Mouse (Mus musculus) urinary bladder, postnatal 36 days (tissue): ENCODE measurements around the gene Nagk.
"Not testable (repeated sequence)": the region's sequence is repeated elsewhere in the genome, so short reads cannot be mapped to it uniquely, and the experiment has no call there.

Experiments used
- DNase-seq, 2 experiments: peaks; one replicate each; pipeline ENCODE4 v3.0.0; 2022; ENCODE audit warnings: low spot score in 2 of 2, mixed read lengths in 1 of 2

The Nagk gene

DNA sequence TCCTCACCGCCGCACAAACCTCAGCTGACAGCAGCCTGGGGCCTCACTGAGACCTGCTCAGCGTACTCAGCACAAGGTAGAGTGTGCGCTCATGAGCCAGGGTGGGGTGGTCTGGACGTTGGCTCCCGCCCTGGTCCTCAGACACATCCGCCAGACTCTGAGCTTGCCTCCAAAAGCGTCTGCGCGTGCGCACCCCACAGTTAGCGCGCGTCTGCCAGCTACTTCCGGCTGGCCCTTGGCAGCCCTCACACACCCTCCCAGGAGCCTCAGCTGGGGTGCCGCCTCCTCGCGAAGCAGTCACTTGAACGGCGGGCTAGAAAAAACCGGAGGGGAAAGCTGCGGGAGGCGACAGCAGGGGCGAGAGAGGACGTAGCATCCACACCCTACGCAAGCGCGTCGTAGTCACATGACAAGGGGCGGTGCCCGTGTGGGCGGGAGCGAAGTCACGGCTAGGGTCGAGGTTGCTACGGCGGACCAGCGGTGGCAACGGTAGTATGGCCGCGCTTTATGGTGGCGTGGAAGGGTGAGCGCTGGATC, at the start of gene Nagk:
Gene Nagk (plus strand): TSS at position 223 of the 537 bp plus-strand sequence.
- DNase-seq, result peak; percentile 90 to 93

DNA sequence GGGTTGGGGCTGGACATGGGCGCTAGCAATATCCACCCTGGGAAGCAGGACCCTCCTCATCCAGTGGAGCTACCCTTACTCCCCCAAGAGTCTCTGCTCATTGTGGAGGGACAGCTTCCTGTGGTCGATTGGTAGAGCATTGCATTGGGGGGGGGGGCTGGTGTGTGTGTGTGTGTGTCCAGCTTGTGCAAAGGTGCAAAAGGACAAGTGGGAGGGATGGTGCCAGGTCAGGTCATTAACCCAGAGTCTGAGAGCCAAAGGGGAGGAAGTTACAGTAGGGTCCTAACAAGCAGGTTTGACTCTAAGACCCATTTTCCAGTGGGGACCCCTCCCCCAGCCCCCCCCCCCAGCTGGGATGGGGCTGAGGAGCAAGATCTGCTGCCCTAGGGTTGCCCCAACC, 49.3 kb upstream of the Nagk start:
- DNase-seq, result no peak

DNA sequence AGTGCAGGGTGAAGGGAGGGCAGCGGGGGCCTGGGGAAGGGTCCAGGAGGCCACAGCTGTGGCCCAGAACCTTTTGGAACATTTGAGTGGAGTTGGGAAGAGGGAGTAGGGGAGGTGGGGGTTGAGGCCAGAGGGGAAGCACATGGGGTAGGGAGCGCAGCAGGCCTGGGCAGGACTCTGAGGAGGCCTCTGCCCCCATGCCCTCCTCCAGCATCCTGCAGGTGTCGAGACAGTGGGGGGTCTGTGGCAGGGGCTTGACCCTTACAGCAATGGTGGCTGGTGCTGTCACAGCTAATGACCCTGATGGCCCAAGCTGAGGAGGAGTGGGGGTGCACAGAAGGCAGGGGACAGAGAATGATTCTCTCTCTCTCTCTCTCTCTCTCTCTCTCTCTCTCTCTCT, 45.5 kb upstream of the Nagk start:
- no peak for DNase-seq

DNA sequence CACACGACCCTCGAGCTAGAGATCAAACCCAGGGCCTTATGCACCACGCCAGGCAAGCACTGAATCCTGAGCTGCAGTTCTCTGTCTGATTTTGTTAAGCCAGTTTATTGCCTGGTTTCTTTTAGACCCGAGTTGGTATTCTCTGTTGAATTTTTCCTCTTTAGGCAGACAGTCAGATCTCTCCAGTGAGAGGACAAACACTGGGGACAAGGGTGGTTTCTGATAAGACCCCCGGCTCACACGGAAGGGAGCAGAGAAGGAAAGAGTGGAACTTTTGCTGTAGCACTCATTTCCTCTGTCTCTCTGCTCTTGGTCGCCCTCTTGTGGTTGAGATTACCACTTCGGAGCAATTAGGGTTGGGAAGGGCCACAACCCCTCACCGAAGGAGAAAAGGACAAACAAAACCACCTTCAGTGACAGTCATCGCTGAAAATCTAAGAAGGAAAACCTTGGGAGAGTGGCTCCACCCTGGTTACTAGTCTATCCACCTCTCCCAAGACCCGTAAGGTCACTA, 44.6 kb upstream of the Nagk start:
- peak; percentile 26 to 30 for DNase-seq

DNA sequence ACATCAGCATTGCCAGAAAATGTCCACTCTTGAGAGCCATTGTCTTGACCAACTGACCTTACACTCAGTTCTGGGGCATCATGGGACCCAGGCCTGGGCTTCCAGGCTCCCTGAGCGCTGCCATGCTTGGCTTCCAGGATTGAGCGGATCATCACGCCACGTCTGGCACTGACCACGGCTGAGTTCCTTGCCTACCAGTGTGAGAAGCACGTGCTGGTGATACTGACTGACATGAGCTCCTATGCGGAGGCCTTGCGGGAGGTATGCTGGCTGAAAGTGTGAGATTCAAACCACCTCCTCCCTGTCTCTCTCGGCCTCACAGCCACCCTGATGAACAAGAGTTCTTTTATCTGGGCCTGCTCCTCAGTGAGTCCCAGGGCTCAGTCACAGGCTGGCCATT, 38.7 kb upstream of the Nagk start:
- DNase-seq, result no peak

DNA sequence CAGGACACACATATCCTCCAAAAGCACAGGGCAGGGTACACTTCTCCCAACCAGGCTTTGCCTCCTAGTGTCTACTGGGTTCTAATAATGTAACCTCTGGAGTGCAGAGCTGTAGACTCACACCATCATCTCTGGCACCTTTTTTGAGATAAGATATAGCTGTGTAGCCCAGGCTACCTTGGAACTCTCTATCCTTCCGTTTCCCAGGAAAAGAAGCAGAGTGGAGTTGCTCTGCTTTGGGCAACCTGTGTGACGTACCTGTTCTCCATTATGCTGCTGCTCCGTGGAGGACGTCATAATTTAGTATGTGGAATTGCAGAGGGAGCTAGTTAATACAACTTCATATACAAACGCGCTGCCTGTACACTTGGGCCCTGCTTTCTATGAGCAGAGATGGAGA, 32.4 kb upstream of the Nagk start, which contains the start of gene Ankrd53:
Gene Ankrd53 (plus strand): TSS at position 301 of the 400 bp plus-strand sequence.
- no peak for DNase-seq

DNA sequence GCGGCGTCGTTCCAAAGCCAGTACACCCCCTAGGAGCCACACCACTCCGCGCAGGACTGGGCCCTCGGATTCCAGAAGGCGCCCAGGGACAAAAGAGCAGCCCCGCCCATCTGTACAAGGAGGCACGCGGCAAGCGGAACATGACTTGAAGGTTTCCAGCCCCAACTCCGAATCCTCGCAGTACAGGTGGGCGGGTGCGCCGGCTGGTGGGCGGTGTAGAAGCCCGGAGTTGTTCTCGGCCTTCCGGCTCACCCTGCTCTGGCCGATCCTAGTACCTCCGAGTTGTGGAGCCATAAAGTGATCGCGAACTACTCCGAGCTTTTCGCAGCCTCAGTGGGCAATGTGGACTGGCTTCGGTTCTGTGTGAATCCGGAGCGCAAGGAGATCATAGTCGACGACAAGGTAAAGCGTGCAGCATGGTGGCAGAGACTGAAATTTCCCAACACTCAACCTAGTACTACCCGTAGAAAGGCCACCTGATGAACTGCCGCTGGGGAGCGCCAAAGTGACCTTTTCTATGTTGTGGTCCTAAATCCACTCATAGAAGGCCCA, 31.8 kb upstream of the Nagk start:
- DNase-seq, result peak; percentile 18 to 33

DNA sequence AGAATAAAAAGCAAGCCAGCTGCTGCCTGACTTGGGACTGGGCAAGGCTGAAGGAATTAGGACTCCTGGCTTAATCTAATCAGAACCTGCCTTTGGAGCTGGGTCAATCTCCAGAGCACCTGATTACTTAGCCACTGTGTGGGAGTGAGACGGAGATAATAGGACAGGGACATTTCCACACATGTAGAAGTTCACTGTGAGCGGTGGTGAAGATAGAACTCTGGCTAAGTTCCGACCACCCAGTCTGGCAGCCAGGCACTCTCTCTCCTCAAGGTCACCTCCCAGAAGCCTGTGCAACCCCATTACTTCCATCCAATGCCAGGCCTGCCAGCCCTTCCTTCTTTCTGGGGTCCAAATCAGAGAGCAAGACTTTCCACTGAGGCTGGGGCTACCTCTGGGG, 27.8 kb upstream of the Nagk start:
- DNase-seq, result no peak

DNA sequence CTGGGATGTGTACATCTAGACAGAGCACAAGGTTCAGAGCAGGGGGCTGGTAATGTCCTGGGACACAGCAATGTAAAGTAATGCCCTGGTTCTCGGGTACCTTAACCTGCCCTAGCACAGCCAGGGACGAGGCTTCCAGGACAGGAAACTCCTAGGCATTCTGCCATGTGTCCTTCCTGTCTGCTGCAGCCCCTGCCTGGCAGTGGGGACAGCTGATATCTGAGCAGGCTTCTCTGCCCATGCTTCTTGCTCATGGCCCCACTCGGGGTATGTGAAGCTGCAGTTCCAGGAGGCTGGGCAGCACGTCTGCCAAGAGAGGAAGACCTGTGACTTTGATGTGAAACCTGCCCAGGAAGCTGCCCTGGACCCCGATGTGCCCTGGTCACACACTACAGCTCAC, 26.3 kb upstream of the Nagk start:
- no peak for DNase-seq

DNA sequence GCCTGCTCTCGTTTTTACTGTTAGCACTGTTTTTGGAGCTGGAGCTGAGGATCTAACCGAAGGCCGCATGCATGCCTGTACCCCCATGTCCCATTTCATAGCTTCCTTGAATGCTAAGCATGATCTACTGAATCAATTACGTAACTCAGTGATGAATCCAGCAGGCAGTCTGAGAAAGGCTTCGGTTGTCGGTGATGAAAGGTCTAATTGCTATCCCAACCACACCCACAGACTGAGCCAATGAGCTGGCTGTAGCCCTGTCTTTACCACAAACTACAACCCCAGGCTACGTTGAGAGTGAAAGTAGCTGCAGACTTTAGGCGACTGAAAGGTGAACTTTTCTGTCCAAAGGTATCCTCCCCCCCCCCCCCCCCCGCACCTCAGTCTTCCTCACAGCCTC, 20.7 kb upstream of the Nagk start:
- DNase-seq, result no peak

DNA sequence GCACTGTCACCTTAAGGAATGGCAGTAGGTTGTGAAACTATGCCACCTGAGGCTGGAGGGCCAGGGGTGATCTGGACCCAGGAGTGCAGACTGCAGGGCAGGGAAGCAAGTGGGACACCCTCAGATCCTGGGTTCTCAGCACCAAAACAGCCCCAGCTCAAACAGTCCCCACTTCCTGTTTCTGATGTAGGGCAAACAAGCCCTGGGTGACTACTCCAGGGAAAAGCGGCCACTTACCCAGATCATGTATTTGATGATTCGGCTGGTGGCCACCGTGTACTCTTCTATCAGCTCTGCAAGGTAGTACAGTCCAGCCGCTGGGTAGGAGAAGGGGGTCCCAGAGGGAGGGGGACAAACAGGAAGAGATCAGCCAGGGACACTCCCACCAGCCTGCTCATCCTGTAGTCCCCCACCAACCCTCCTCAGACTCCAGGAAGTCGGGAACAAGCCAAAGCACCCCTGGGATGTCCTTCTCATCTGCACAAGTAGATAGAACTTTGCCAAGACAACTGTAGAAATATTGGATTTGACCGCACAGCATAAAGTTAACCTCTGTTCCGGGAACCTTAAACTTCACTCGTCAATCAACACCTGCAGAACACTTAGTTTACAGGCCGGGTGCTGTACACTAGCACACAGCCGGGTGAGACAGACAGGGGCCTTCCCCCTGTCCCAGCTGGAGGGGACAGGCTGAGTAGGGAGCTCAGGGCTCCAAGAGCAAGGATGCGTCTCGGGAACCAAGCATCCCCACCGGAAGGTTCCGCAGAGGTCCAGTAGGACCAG, 19.8 kb upstream of the Nagk start:
- peak in 1 of 2 experiments; percentile 7 for DNase-seq

DNA sequence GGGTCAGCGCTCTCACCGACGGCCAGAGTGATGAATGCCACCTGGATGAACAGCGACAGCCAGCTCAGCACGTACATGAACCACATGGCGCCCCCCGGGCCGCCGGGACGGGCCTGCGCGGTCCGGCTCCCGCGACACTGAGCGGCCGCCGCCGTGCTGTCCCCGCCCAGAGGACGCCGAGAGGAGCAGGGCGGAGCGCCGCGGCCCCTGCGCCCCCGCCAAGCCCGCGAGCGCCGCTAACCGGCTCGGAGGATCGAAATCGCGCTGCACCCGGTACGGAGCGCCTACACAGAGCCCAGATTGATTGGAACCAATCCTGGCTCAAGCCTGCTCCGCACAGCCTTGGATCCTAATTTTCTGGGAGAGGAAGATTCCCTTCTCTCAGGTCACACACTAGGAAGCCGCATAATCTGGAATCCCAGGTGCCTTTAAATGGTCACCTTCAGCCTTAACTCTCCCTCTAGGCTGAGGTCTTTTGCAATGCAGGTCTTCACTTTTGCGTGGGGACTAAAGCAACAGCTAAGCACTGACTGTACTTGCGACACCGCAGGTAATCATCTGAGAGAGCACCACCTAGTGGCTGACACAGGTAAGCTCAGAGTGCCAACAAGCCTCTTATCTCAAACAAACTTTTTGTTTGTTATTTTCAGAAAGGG, 19.0 kb upstream of the Nagk start, which contains the start of gene Tex261:
Gene Tex261 (minus strand): TSS at position 176 of the 656 bp plus-strand sequence.
- DNase-seq, result peak; percentile 79 to 89

DNA sequence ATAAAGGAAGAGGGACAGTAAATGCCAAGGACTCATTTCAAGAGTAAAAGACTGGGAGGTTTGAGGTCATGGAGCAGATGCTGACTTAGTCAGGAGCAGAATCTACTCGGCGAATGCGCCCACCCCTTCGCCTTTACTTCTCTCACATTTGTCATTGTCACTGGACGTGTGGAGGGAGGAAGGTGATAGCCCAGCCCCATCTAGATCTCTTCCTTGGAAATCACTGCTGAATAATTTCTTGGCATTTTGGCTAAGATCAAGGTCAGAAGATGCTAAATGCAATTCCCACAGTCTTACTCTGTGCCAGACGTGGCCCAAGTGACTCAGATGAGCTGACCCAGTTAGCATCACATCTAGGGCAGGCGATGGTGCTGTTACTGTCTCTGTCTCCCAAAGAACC, 16.5 kb upstream of the Nagk start:
- DNase-seq, result no peak

DNA sequence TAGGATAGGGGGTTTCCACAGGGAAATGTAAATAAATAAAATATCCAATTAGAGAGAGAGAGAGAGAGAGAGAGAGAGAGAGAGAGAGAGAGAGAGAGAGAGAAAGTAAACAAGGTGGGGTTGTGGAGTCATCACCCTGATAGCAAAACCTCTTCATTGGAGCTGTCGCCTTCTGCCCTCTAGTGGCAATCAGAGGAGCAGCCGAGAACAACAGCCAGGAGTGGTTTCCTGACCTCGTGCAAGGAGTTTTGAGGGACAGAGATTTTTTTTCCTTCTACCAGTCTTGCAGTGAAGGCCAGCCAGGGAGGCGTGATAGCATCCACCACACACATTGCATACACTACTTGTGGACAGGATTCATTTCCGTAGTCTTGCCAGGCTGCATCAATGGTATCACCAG, 15.8 kb upstream of the Nagk start:
- peak; percentile 19 to 45 for DNase-seq

DNA sequence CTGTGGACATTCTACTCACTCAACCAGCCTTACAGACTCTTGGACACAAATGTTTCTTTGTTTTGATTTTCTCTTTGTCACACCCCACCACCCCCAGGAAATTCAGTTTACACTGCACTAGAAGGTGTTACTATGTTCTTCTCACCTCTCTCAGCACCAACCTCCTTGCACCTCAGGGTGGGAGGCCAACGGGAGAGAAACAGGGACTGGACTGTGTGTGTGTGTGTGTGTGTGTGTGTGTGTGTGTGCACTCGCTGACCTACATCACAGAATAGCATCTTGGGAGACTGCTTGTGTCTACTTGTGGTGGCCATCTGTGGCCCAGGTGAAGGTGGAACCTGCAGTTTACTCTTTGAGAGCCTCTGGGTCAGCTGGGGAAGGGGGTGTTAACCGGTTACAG, 8.4 kb upstream of the Nagk start:
- no peak for DNase-seq

DNA sequence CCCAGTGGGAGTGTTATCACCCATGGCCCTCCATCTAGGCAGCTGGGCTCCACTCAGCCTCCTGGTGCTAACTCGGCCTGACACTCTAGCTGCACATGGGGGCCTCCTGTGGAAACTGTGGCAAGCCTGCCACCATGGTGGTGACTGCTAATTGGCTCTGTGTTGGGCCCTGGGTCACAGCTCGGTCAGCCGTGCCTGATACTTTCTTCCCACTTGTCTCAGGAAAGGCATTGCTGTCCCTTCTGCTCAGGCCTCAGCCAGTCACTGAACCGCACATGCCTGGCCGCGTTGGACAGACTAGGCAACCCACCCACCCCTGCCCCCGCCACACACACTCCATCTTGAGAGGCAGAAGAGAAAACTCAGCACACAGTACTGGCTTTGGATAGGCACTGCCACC, 6.2 kb upstream of the Nagk start:
- DNase-seq, result no peak

DNA sequence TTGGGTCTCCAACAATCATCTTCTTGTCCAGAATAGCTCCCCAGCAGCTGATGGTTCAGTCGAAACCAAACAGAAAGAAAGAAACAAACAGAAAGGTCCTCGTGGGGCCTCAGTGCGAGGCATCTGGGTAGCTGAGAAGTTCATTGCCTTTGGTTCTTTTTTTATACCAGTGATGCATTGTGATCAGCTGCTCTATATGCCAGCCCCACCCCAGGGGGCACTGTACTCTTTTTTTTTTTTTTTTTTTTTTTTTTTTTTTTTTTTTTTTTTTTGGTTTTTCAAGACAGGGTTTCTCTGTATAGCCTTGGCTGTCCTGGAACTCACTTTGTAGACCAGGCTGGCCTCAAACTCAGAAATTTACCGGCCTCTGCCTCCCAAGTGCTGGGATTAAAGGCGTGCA, 4.2 kb upstream of the Nagk start:
- not testable (repeated sequence) for DNase-seq

DNA sequence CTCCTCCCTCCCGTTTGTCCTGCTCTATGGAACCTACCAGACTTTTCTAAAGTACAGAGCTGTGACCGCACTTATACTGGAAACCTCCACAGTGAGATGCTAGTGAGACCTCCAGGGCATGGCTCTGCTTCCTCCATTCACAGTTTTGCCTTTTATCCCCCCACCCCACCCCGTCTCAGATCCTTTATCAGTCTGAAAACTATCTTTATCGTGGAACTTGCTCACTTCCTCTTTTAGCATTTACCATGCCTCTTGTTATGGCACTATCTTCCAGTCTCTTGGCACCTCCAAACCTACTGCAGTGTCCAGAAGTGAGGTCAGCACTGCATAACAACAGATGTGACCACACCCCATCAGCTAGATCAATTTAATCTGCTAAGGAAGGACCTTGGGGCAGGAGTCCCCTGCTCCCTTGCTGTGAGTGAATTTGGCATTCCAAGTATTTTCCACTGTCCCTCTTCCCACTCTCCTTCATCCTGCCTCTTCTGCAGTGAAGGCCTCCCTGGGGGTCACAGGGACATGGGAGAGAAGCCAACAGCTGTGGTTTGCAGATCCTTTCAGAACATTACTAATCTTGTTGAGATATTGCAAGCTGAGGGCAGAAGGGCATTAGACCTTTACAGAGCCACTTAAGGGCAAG, 3.4 kb upstream of the Nagk start:
- no peak for DNase-seq

DNA sequence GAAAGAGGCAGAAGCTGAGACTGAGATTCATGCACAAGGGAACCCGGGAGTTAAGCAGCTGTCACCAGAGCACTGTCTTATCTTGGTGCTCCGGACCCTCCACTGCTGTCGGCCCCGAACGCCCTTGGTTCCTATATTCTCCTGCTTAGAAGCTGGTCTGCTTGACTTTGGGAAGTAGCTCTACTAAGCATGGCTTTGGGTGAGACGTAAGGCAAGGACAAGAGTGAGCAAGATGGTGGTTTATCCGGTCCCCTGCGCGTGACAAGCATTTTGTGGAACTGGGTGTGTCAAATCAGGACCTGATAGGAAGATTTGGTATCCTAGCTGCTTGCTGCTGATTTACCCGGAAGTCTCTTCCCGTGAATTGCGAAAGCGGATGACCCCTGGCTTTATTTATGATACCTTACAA, 714 bp downstream of the Nagk start:
- DNase-seq, result peak; percentile 52 to 66

DNA sequence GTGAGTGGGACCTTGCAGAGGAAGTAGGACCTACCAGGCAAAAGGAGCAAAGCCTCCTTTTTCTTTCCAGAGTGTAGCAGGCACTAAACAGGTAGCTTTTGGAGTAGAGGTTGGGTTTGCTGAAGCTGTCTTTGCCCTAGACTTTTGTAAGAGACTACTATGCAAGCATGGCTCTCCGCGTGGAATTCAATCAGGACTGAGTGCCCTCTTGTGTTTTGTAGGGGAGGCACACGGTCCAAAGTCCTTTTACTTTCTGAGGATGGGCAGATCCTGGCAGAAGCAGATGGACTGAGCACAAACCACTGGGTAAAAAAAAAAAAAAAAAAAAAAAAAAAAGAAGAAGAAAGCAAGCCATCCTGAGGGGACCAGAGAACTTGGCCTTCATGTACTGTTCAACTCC, 1.9 kb downstream of the Nagk start:
- no peak for DNase-seq

DNA sequence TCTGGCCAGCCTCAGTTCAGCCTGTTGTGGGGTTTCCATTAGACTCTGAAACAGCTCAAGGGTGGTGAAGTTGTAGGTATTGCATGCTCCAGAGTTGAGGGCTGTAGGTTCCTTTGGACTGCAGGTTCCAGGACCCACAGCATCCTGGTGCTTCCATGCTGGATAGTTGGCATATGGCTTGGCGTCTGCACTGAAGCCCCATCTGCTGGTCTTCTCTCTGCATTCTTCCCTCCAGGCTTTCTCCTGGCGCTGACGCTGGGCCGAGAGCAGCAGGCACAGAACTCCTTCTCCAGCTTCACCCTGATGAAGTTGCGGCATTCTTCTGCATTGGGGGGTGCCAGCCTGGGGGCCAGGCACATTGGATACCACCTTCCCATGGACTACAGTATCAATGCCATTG, 7.3 kb downstream of the Nagk start:
- DNase-seq, result no peak

DNA sequence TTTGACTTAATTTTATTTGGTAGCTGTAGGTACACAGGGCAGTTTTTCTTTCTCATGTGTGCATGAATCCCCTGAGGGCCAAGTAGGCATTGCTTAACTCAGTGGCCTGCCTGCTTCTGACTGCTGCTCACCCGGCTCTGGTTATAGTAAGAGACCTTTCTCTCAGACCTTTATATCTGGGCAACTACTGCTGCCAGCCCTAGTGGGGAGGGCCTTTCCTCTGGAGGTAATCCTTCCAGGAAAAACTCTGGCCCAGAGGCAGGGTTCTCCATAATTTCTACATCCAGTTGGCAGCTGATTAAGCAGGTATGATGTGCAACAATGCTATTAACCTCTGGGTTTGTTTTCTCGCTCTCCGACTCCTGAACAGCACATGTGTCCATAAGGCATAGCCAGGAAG, 8.1 kb downstream of the Nagk start:
- no peak for DNase-seq
